Mouse (Mus musculus) megakaryocyte, embryonic 14.5 days (primary cell): ENCODE measurements around the gene Vasn.

ENCODE experiments used
- FLI1 ChIP-seq: IDR thresholded peaks from 2 replicates; pipeline ENCODE4 v1.6.1; 2012; ENCODE audit warnings: low read length, inconsistent platforms, mixed read lengths
- GATA1 ChIP-seq: IDR thresholded peaks from 3 replicates; pipeline ENCODE4 v1.6.1; 2012; ENCODE audit warnings: mixed read lengths, low read length, inconsistent platforms, borderline replicate concordance

DNA sequence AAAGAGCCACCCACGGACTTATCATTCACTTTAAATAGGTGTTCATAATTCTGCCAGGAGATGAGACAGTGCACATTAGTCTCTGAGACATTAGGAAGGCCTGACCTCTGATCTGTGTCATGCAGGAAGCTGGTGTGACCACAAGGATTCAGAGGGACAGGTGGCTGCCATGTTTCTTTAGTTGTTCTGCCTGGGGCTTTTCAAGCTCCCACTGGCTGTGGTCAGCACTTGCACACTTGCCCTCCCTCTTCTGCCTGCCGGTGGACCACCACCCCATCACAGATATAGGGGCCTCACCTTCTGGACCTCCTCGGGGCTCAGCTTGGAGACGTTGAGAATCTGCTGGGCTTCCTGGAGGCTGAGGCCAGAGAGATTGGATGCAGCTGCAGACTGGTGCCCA lies 22.9 kb upstream of the Vasn start:
- TF ChIP-seq FLI1 (no peak), GATA1 (no peak)
